Comparison of ENCODE assay signal across 9 mouse cellular contexts in genomic region chr9:57503622-57504380, GRCm38 (mm10). TPM values are rescaled to one million over a fixed set of nuclear protein-coding genes. Genes with fewer than 3 reads are reported as not detected.
DNase-seq lines count a peak whose midpoint lies in the region; ATAC-seq and TF ChIP-seq lines count a peak whose summit lies in the region.
"Had no signal": no experiment of that assay in that cellular context is flagged by ENCODE, and none has a peak within 500 bp of the region (broad histone marks: within the 10 kb centered on the region; RNA-seq: fewer than 3 reads in every experiment).

TSS of gene Rpp25 (plus strand) at chr9:57504026.

- ATAC-seq in CD4-positive, CD25-positive, alpha-beta regulatory T cell, adult 4 months: no peak
- peak; percentile 55 for ATAC-seq in hindbrain, postnatal 0 days
- ATAC-seq in midbrain, embryonic 14.5 days (ENCODE audit: low FRiP score, low TSS enrichment): peak; percentile 39; the same call in 1 of the 2 replicates

- H3K4me3 ChIP-seq in cortical plate, adult 2 months (ENCODE audit: insufficient read depth, low read length): peak within 1 kb of the TSS; percentile 43
- H3K4me3 ChIP-seq in hindbrain, postnatal 0 days (ENCODE audit: low read length): peak within 1 kb of the TSS; percentile 41
- H3K4me3 ChIP-seq in limb, embryonic 10.5 days: peak within 1 kb of the TSS; percentile 57
- peak within 1 kb of the TSS; percentile 40 for H3K4me3 ChIP-seq in midbrain, embryonic 14.5 days (replicated peaks; ENCODE audit: low read depth, low read length)
- peak within 1 kb of the TSS; percentile 70 for H3K4me3 ChIP-seq in testis, adult 2 months (ENCODE audit: control insufficient read depth, low read depth, low read length)

- H3K27me3 ChIP-seq in hindbrain, postnatal 0 days (ENCODE audit: insufficient read depth, low read length): peaks cover 9% of the 10 kb centered on the region
- H3K27me3 ChIP-seq in limb, embryonic 10.5 days (ENCODE audit: low read depth, poor library complexity, severe bottlenecking): peaks cover 86% of the 10 kb centered on the region
- H3K27me3 ChIP-seq in midbrain, embryonic 14.5 days (ENCODE audit: control insufficient read depth, insufficient read depth, low read length): peaks cover 49% of the 10 kb centered on the region
- no peaks in the 10 kb centered on the region for H3K27me3 ChIP-seq in testis, adult 2 months (ENCODE audit: control insufficient read depth, insufficient read depth, low read length)

- H3K4me2 ChIP-seq in hindbrain, postnatal 0 days (ENCODE audit: low read depth, low read length): peak within 1 kb of the TSS; percentile 86
- H3K4me2 ChIP-seq in midbrain, embryonic 14.5 days (ENCODE audit: low read length): peak within 1 kb of the TSS; percentile 87

- 0 out of 2 replicates have a peak, but pooled peaks have one; percentile 27 for TF ChIP-seq POLR2A in cortical plate, adult 2 months (IDR thresholded peaks at IDR 0.05; ENCODE audit: extremely low read depth, insufficient read depth, low read length)
- TF ChIP-seq POLR2A in testis, adult 2 months (IDR thresholded peaks at IDR 0.05; ENCODE audit: control insufficient read depth, low read depth, low read length): no peak

- WGBS in hindbrain, postnatal 0 days: under 1% methylated on average over 46 of the region's 46 CpGs
- WGBS in limb, embryonic 10.5 days: under 1% methylated on average over 46 of the region's 46 CpGs
- WGBS in midbrain, embryonic 14.5 days: 0% methylated on average over 46 of the region's 46 CpGs

- H3K9ac ChIP-seq in hindbrain, postnatal 0 days (replicated peaks; ENCODE audit: low read length): peak within 1 kb of the TSS; percentile 48; the same call in 1 of the 2 replicates
- H3K9ac ChIP-seq in midbrain, embryonic 14.5 days (replicated peaks; ENCODE audit: low read length): peak within 1 kb of the TSS; percentile 51; the same call in 1 of the 2 replicates

- H3K27ac ChIP-seq in cortical plate, adult 2 months (ENCODE audit: insufficient read depth, low read length): peak within 1 kb of the TSS; percentile 11; the same call in 1 of the 2 replicates
- H3K27ac ChIP-seq in hindbrain, postnatal 0 days: peak within 1 kb of the TSS; percentile 62; the same call in 1 of the 2 replicates
- H3K27ac ChIP-seq in limb, embryonic 10.5 days: 0 out of 2 replicates have a peak within 1 kb of the TSS, but pooled peaks have one; percentile 10
- H3K27ac ChIP-seq in midbrain, embryonic 14.5 days (replicated peaks; ENCODE audit: low read depth, low read length): peak within 1 kb of the TSS; percentile 85
- no peak within 1 kb of the TSS for H3K27ac ChIP-seq in testis, adult 2 months (ENCODE audit: control insufficient read depth, insufficient read depth, low read depth, low read length)

- DNase-seq in CD4-positive, CD25-positive, alpha-beta regulatory T cell, adult 2 months (ENCODE audit: low read depth, low spot score): peak; percentile 25
- peak; percentile 36 for DNase-seq in gastrocnemius, postnatal 14 days
- peak; percentile 23 for DNase-seq in hindbrain, postnatal 0 days (ENCODE audit: low spot score)
- peak; percentile 70 for DNase-seq in limb, embryonic 10.5 days (ENCODE audit: low spot score)
- DNase-seq in midbrain, embryonic 14.5 days: peak; percentile 55

- no peaks in the 10 kb centered on the region for H3K9me3 ChIP-seq in hindbrain, postnatal 0 days (ENCODE audit: low read length)
- no peaks in the 10 kb centered on the region for H3K9me3 ChIP-seq in limb, embryonic 10.5 days (replicated peaks)
- no peaks in the 10 kb centered on the region for H3K9me3 ChIP-seq in midbrain, embryonic 14.5 days (ENCODE audit: control insufficient read depth, low read length)

- H3K36me3 ChIP-seq in hindbrain, postnatal 0 days (ENCODE audit: insufficient read depth, low read length): no peaks in the 10 kb centered on the region
- H3K36me3 ChIP-seq in limb, embryonic 10.5 days: no peaks in the 10 kb centered on the region
- H3K36me3 ChIP-seq in midbrain, embryonic 14.5 days (ENCODE audit: control insufficient read depth, insufficient read depth, low read length): no peaks in the 10 kb centered on the region
- no peaks in the 10 kb centered on the region for H3K36me3 ChIP-seq in testis, adult 2 months (ENCODE audit: control insufficient read depth, insufficient read depth, low read length)

- H3K4me1 ChIP-seq in cortical plate, adult 2 months (ENCODE audit: control insufficient read depth, insufficient read depth, low read length): no peaks in the 10 kb centered on the region
- peaks cover 29% of the 10 kb centered on the region for H3K4me1 ChIP-seq in hindbrain, postnatal 0 days (ENCODE audit: insufficient read depth, low read length)
- peaks cover 38% of the 10 kb centered on the region for H3K4me1 ChIP-seq in limb, embryonic 10.5 days
- H3K4me1 ChIP-seq in midbrain, embryonic 14.5 days (ENCODE audit: control insufficient read depth, insufficient read depth, low read length): peaks cover 41% of the 10 kb centered on the region
- peaks cover 15% of the 10 kb centered on the region for H3K4me1 ChIP-seq in testis, adult 2 months (ENCODE audit: control insufficient read depth, insufficient read depth, low read length)

- intact Hi-C loops in gastrocnemius, postnatal 14 days (cut with DNase I; ENCODE audit: low total_unique reads): no loop called here

- no peak for TF ChIP-seq CTCF in cortical plate, adult 2 months (IDR thresholded peaks at IDR 0.05; ENCODE audit: extremely low read depth, insufficient read depth, low read length)
- TF ChIP-seq CTCF in hindbrain, postnatal 0 days (IDR thresholded peaks at IDR 0.05; ENCODE audit: low read depth): no peak
- no peak for TF ChIP-seq CTCF in testis, adult 2 months (IDR thresholded peaks at IDR 0.05; ENCODE audit: control insufficient read depth, insufficient read depth, insufficient replicate concordance, low read depth, low read length)

RNA-seq across cellular contexts. Expression of gene Rpp25, which starts in this region (rescaled TPM):
- not detected for polyA plus RNA-seq in CD4-positive, CD25-positive, alpha-beta regulatory T cell, adult 4 months (2017; shearing (Covaris generic))
- 15.1 and 16.0 TPM in 2 replicates for polyA plus RNA-seq in cortical plate, adult 2 months (2012; rRNA removed)
- total RNA-seq in gastrocnemius, postnatal 14 days (2021): not detected
- 11.7 and 19.6 TPM in 2 replicates for total RNA-seq in hindbrain, postnatal 0 days (2014; rRNA removed)
- polyA plus RNA-seq in hindbrain, postnatal 0 days (2015; fragmentation: Nextera tagmentation; extraction: Ambion mirVana): 15.2 and 17.0 TPM in 2 replicates
- polyA plus RNA-seq in limb, embryonic 10.5 days (2016; fragmentation: Nextera tagmentation; extraction: Ambion mirVana): 0.55 and 1.2 TPM in 2 replicates
- 28.1 and 30.7 TPM in 2 replicates for polyA plus RNA-seq in midbrain, embryonic 14.5 days (2014; fragmentation: Nextera tagmentation; extraction: Ambion mirVana)
- polyA plus RNA-seq in testis, adult 2 months (2012; rRNA removed): 0.20 and 0.55 TPM in 2 replicates
- total RNA-seq: common myeloid progenitor, adult 5-6 weeks had no signal

Comparison
In these comparisons a context has a peak if more than half of its experiments do, and no peak if none do; other contexts are left out.
1. RNA of gene Rpp25 (total RNA-seq): 11.7 to 19.6 TPM in hindbrain, postnatal 0 days; not detected in gastrocnemius, postnatal 14 days; every median in the first group is over 10 times any median in the second.
2. Peak in DNase-seq in gastrocnemius, postnatal 14 days; RNA of the gene not detected or under 1 TPM.
3. Peak in every context shown above with its lines, with median percentiles within 50 percentile points of each other: DNase-seq and H3K4me3 ChIP-seq.